Mouse (Mus musculus) c-Kit-positive CD71-positive TER-119-negative erythroid progenitor cells, embryonic 14.5 days (primary cell): ENCODE measurements around the gene Dock9.

Source experiments
- DNase-seq: peaks from one replicate; pipeline ENCODE4 v3.0.0-alpha.2; 2013; ENCODE audit warnings: low read depth

The Dock9 gene

GRCm38 (mm10) chr14:121585906-121586765 lies 211.5 kb downstream of the Dock9 start:
- no peak for DNase-seq

- peak; percentile 13 for DNase-seq
These were observed 218.6 kb downstream of the Dock9 start for GRCm38 (mm10) chr14:121579055-121579454.

GRCm38 (mm10) chr14:121573391-121573790 lies 224.2 kb downstream of the Dock9 start:
- DNase-seq, result no peak

GRCm38 (mm10) chr14:121566794-121567201 lies 230.8 kb downstream of the Dock9 start:
- DNase-seq, result no peak

GRCm38 (mm10) chr14:121565930-121566329 lies 231.7 kb downstream of the Dock9 start:
- no peak for DNase-seq

GRCm38 (mm10) chr14:121564656-121565055 lies 233.0 kb downstream of the Dock9 start:
- DNase-seq, result no peak

GRCm38 (mm10) chr14:121563954-121564353 lies 233.7 kb downstream of the Dock9 start:
- DNase-seq, result no peak

- no peak for DNase-seq
These were observed 238.6 kb downstream of the Dock9 start for GRCm38 (mm10) chr14:121559026-121559425.

GRCm38 (mm10) chr14:121556401-121557315 lies 241.0 kb downstream of the Dock9 start:
- DNase-seq, result no peak

GRCm38 (mm10) chr14:121553785-121554184 lies 243.9 kb downstream of the Dock9 start:
- no peak for DNase-seq

- no peak for DNase-seq
These were observed 245.1 kb downstream of the Dock9 start for GRCm38 (mm10) chr14:121552586-121552985.

- no peak for DNase-seq
These were observed 247.8 kb downstream of the Dock9 start for GRCm38 (mm10) chr14:121549834-121550233.

- no peak for DNase-seq
These were observed 249.9 kb downstream of the Dock9 start for GRCm38 (mm10) chr14:121547745-121548144.

- DNase-seq, result no peak
These were observed 251.0 kb downstream of the Dock9 start for GRCm38 (mm10) chr14:121546621-121547020.

GRCm38 (mm10) chr14:121545551-121546331 lies 251.9 kb downstream of the Dock9 start:
- no peak for DNase-seq

GRCm38 (mm10) chr14:121541262-121541661 lies 256.4 kb downstream of the Dock9 start:
- DNase-seq, result no peak

GRCm38 (mm10) chr14:121534501-121534900 lies 263.1 kb downstream of the Dock9 start:
- DNase-seq, result no peak

- no peak for DNase-seq
These were observed 266.8 kb downstream of the Dock9 start for GRCm38 (mm10) chr14:121530853-121531252.

GRCm38 (mm10) chr14:121527883-121528282 lies 269.8 kb downstream of the Dock9 start:
- DNase-seq, result no peak

- no peak for DNase-seq
These were observed 270.4 kb downstream of the Dock9 start for GRCm38 (mm10) chr14:121527201-121527600.

- DNase-seq, result no peak
These were observed 275.9 kb downstream of the Dock9 start for GRCm38 (mm10) chr14:121521709-121522108.

GRCm38 (mm10) chr14:121516881-121517280 lies 280.8 kb downstream of the Dock9 start:
- DNase-seq, result no peak
